Mouse (Mus musculus): Measurements from ENCODE around the gene Lmo3. TPM values are rescaled to one million over a fixed set of nuclear protein-coding genes. Genes with fewer than 3 reads are reported as not detected.

Gene Lmo3
- polyA plus RNA-seq, 1 experiment, result not detected

DNA sequence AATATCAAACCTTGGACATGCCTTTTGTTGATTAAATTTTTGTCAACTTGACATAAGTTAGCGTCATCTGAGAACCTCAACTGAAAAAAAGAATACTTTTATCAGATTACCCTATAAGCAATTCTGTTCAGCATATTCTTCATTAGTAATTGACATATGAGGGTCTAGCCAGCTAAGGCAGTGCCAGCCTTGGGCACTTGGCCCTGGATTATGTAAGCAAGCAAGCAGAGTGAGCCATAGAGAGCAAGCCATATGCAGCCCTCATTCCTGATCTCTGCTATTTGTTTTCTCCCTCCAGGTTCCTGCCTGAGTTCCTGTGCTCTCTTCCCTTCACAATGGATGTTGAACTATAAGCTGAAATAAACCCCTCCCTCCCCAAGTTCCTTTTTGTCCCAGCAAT is 182.9 kb downstream of the Lmo3 start:
- Histone ChIP-seq H3K36me3 (ENCODE audit: control insufficient read depth, insufficient read depth, low read length) (no peaks in the 10 kb centered on the region), H3K4me3 (ENCODE audit: control insufficient read depth, low read depth, low read length) (no peak overlapping the region), H3K27me3 (ENCODE audit: control insufficient read depth, insufficient read depth, low read length) (no peaks in the 10 kb centered on the region), H3K4me1 (ENCODE audit: control insufficient read depth, insufficient read depth, low read length) (no peaks in the 10 kb centered on the region), H3K27ac (ENCODE audit: control insufficient read depth, insufficient read depth, low read depth, low read length) (no peak overlapping the region)
- TF ChIP-seq POLR2A (IDR thresholded peaks at IDR 0.05; ENCODE audit: control insufficient read depth, low read depth, low read length) (no peak), CTCF (IDR thresholded peaks at IDR 0.05; ENCODE audit: control insufficient read depth, insufficient read depth, insufficient replicate concordance, low read depth, low read length) (no peak)

DNA sequence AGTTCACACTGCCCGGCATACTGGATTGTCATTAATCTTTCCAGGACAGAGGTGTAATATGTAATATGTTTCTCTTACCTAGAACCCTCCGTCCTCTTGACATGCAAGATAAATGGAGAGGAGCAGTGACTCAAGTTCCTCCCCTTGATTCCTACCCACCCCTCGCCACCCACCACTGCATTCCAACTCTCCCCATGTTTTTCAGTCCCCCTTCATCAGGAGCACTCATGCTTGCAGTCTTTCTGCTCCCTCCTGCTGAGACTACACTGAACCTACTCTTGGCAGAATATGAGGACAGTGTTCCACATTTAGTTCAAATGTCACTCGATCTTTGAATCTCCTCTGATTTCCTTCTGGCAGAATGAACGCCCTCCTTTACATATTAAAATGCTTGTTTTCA is 190.7 kb downstream of the Lmo3 start:
- Histone ChIP-seq H3K27ac (ENCODE audit: control insufficient read depth, insufficient read depth, low read depth, low read length) (no peak overlapping the region), H3K4me3 (ENCODE audit: control insufficient read depth, low read depth, low read length) (no peak overlapping the region), H3K36me3 (ENCODE audit: control insufficient read depth, insufficient read depth, low read length) (no peaks in the 10 kb centered on the region), H3K27me3 (ENCODE audit: control insufficient read depth, insufficient read depth, low read length) (no peaks in the 10 kb centered on the region), H3K4me1 (ENCODE audit: control insufficient read depth, insufficient read depth, low read length) (no peaks in the 10 kb centered on the region)
- TF ChIP-seq POLR2A (IDR thresholded peaks at IDR 0.05; ENCODE audit: control insufficient read depth, low read depth, low read length) (no peak), CTCF (IDR thresholded peaks at IDR 0.05; ENCODE audit: control insufficient read depth, insufficient read depth, insufficient replicate concordance, low read depth, low read length) (no peak)

DNA sequence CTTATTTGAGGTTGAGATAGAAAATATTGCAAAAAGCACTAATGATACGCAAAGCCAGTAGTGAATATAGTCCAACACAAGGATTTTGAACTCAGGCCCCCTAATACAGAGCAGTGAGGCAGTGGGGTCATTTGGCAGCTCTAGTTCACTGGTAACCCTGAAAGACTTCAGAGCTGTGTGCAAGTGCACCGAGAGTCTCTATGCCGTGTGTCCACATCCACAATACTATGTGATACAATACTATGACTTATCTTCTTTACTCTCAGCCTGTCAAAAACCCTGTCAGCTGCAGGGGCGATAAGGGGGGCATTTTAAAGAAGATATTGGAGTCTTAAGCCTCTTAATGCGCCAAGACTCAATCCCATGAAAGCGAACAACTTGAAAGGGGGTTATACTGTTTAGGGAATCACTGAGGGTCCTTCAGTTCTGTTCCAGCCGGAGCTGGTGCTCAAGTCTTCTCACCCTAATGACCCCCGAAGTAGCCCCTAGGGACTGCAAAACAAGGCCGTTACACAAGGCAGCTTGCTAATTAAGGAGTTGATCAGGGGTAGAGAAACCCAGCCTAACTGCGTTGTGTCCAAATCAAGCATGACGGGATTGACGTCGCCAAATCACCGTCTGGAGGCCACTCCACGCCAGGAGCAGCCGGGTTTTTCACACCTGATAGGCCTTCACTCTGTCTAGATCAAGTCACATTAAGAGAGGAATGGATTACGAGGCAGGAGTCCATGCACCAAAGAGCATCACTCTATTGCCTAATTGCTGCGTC is 193.4 kb downstream of the Lmo3 start:
- Histone ChIP-seq H3K4me1 (ENCODE audit: control insufficient read depth, insufficient read depth, low read length) (no peaks in the 10 kb centered on the region), H3K27ac (ENCODE audit: control insufficient read depth, insufficient read depth, low read depth, low read length) (no peak overlapping the region), H3K4me3 (ENCODE audit: control insufficient read depth, low read depth, low read length) (no peak overlapping the region), H3K36me3 (ENCODE audit: control insufficient read depth, insufficient read depth, low read length) (no peaks in the 10 kb centered on the region), H3K27me3 (ENCODE audit: control insufficient read depth, insufficient read depth, low read length) (no peaks in the 10 kb centered on the region)
- no peak for TF ChIP-seq POLR2A (IDR thresholded peaks at IDR 0.05; ENCODE audit: control insufficient read depth, low read depth, low read length)
- TF ChIP-seq CTCF (IDR thresholded peaks at IDR 0.05; ENCODE audit: control insufficient read depth, insufficient read depth, insufficient replicate concordance, low read depth, low read length), result no peak

DNA sequence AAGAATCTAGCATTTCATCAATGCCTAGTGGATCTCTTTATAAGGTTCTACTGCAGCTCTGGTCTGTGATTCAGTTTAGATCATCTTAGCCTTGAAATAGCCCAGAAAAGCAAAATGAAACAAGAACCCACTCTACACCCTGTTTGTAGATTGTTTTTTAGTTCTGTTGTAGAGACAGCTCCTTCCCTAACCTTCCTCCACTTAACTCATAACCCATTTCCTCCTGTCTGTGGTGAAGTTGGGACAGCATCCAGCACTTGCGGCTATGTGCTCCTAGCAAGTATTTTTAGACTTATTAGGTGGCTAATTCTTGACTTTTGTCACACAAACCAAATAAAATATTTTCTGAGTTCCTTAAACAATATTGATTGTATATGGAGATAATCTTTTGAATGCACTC is 198.6 kb downstream of the Lmo3 start:
- H3K27ac ChIP-seq (ENCODE audit: control insufficient read depth, insufficient read depth, low read depth, low read length), result no peak overlapping the region
- no peaks in the 10 kb centered on the region for H3K27me3 ChIP-seq (ENCODE audit: control insufficient read depth, insufficient read depth, low read length)
- H3K4me3 ChIP-seq (ENCODE audit: control insufficient read depth, low read depth, low read length), result no peak overlapping the region
- no peaks in the 10 kb centered on the region for H3K36me3 ChIP-seq (ENCODE audit: control insufficient read depth, insufficient read depth, low read length)
- TF ChIP-seq POLR2A (IDR thresholded peaks at IDR 0.05; ENCODE audit: control insufficient read depth, low read depth, low read length) (no peak), CTCF (IDR thresholded peaks at IDR 0.05; ENCODE audit: control insufficient read depth, insufficient read depth, insufficient replicate concordance, low read depth, low read length) (no peak)
- no peaks in the 10 kb centered on the region for H3K4me1 ChIP-seq (ENCODE audit: control insufficient read depth, insufficient read depth, low read length)

DNA sequence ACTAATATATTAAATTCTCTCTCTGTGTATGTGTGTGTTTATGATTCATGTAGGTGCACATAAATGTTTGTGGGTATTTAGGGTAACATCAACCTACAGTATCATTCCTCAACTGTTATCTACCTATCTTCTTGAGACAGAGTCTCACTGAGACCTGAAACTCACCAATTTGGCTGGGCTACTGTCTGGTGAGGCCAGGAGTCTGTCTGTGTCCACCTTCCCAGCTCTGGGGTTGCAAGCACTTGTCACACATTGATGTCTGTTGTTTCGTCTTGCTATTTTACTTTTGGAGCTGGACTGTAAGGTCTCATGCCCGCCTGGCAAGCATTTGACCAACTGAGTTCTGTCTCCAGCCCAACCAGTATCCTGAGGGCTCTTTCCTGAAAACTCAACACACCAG is 210.6 kb downstream of the Lmo3 start:
- TF ChIP-seq CTCF (IDR thresholded peaks at IDR 0.05; ENCODE audit: control insufficient read depth, insufficient read depth, insufficient replicate concordance, low read depth, low read length) (no peak), POLR2A (IDR thresholded peaks at IDR 0.05; ENCODE audit: control insufficient read depth, low read depth, low read length) (no peak)
- no peak overlapping the region for H3K27ac ChIP-seq (ENCODE audit: control insufficient read depth, insufficient read depth, low read depth, low read length)
- H3K4me3 ChIP-seq (ENCODE audit: control insufficient read depth, low read depth, low read length), result no peak overlapping the region
- H3K36me3 ChIP-seq (ENCODE audit: control insufficient read depth, insufficient read depth, low read length), result no peaks in the 10 kb centered on the region
- no peaks in the 10 kb centered on the region for H3K27me3 ChIP-seq (ENCODE audit: control insufficient read depth, insufficient read depth, low read length)
- no peaks in the 10 kb centered on the region for H3K4me1 ChIP-seq (ENCODE audit: control insufficient read depth, insufficient read depth, low read length)

DNA sequence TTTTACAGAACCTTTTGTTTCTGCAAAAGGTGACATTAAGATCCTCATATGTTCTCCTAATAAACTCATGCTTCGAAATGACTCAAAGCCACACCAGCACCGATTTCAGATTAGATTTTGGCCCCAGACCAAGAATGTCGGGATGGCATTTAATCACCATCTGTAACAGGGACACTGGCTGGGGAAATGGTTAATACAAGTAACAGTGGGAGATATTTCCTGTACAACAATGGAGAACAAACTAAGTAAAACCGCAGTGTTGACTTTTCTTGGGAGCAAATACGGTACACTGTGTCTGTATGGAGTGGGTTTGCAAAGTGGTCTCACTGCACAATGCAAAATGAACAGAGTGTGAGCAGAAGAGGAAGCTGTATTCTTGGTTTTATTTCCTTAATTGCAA is 217.7 kb downstream of the Lmo3 start:
- H3K36me3 ChIP-seq (ENCODE audit: control insufficient read depth, insufficient read depth, low read length), result no peaks in the 10 kb centered on the region
- TF ChIP-seq POLR2A (IDR thresholded peaks at IDR 0.05; ENCODE audit: control insufficient read depth, low read depth, low read length), result no peak
- TF ChIP-seq CTCF (IDR thresholded peaks at IDR 0.05; ENCODE audit: control insufficient read depth, insufficient read depth, insufficient replicate concordance, low read depth, low read length), result no peak
- H3K27ac ChIP-seq (ENCODE audit: control insufficient read depth, insufficient read depth, low read depth, low read length), result no peak overlapping the region
- H3K4me3 ChIP-seq (ENCODE audit: control insufficient read depth, low read depth, low read length), result no peak overlapping the region
- no peaks in the 10 kb centered on the region for H3K4me1 ChIP-seq (ENCODE audit: control insufficient read depth, insufficient read depth, low read length)
- H3K27me3 ChIP-seq (ENCODE audit: control insufficient read depth, insufficient read depth, low read length), result no peaks in the 10 kb centered on the region

DNA sequence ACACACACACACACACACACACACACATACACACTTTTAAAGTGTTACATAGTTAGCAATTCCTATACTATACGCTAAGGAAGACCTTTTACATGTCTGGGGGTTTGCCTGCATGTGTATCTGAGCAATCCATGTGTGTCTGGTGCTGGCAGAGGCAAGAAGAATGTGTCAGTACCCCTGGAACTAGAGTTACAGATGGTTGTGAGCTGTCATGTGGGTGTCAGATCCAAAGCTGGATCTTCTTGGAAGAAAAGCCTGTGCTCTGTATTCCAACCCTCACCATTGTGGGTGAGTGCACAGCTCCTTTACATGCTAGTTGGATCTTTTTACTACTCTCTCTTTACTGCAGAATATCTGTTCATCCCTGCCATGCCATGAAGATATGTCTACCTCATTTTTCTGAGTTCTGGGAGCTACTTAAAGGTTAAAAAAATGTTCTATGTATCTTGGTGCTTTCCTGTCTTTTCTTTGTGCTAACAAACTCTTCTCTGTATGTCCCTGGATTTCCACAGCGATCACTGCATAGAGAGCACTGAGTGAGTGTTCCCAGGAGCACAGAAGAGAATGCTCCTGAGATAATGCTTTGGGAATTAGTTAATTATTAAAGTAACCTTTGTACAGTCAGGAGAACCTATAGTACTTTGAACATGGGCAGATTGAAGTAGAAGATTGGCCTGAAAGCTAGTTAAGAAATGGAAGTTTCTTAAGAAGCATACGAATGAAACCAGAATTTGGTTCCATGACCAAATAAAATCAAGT is 231.0 kb downstream of the Lmo3 start:
- Histone ChIP-seq H3K27me3 (ENCODE audit: control insufficient read depth, insufficient read depth, low read length) (no peaks in the 10 kb centered on the region), H3K4me1 (ENCODE audit: control insufficient read depth, insufficient read depth, low read length) (no peaks in the 10 kb centered on the region), H3K4me3 (ENCODE audit: control insufficient read depth, low read depth, low read length) (no peak overlapping the region), H3K36me3 (ENCODE audit: control insufficient read depth, insufficient read depth, low read length) (no peaks in the 10 kb centered on the region), H3K27ac (ENCODE audit: control insufficient read depth, insufficient read depth, low read depth, low read length) (no peak overlapping the region)
- no peak for TF ChIP-seq CTCF (IDR thresholded peaks at IDR 0.05; ENCODE audit: control insufficient read depth, insufficient read depth, insufficient replicate concordance, low read depth, low read length)
- no peak for TF ChIP-seq POLR2A (IDR thresholded peaks at IDR 0.05; ENCODE audit: control insufficient read depth, low read depth, low read length)

Data from testis, adult 2 months (tissue).